Mouse (Mus musculus) midbrain, postnatal 0 days (tissue): ENCODE measurements around the gene St3gal2. TPM values are rescaled to one million over a fixed set of nuclear protein-coding genes. Genes with fewer than 3 reads are reported as not detected.

Source experiments
- ATAC-seq: fragments of 200-750 bp; cut with Nextera tagmentation; 2 replicates; pipeline ENCODE4 v1.8.0; 2017; ENCODE audit warnings: moderate number of reproducible peaks, mild to moderate bottlenecking, moderate TSS enrichment, moderate library complexity; ENCODE audit not compliant: low FRiP score
- DNase-seq: peaks from one replicate; pipeline ENCODE4 v3.0.0-alpha.2; 2015; ENCODE audit warnings: low spot score
- H3K27ac ChIP-seq: fragments of 300-500 bp; sonication (generic); 2 replicates; pipeline ENCODE4 v1.5.1; 2014; ENCODE audit warnings: low read depth, mild to moderate bottlenecking, low read length, mixed read lengths
- H3K27me3 ChIP-seq: fragments of 300-500 bp; sonication (generic); 2 replicates; pipeline ENCODE4 v1.6.1; 2014; ENCODE audit warnings: low read length, control low read depth, mixed read lengths; ENCODE audit not compliant: insufficient read depth
- H3K36me3 ChIP-seq: fragments of 300-500 bp; sonication (generic); 2 replicates; pipeline ENCODE4 v1.6.1; 2014; ENCODE audit warnings: low read length, control low read depth, mixed read lengths; ENCODE audit not compliant: insufficient read depth
- H3K4me1 ChIP-seq: fragments of 300-500 bp; sonication (generic); 2 replicates; pipeline ENCODE4 v1.6.1; 2014; ENCODE audit warnings: mild to moderate bottlenecking, control low read depth, antibody characterized with exemption, low read length, mixed read lengths; ENCODE audit not compliant: insufficient read depth
- H3K4me2 ChIP-seq: fragments of 300-500 bp; sonication (generic); 2 replicates; pipeline ENCODE4 v1.6.1; 2014; ENCODE audit warnings: low read depth, mild to moderate bottlenecking, low read length, mixed read lengths; ENCODE audit not compliant: poor library complexity, severe bottlenecking
- H3K4me3 ChIP-seq: fragments of 300-500 bp; sonication (generic); 2 replicates; pipeline ENCODE4 v1.5.1; 2014; ENCODE audit warnings: low read depth, mild to moderate bottlenecking, low read length, moderate library complexity
- H3K9ac ChIP-seq: fragments of 300-500 bp; sonication (generic); replicated peaks from 2 replicates; pipeline ENCODE4 v1.6.1; 2014; ENCODE audit warnings: mild to moderate bottlenecking, low read length, moderate library complexity, mixed read lengths; ENCODE audit not compliant: poor library complexity, severe bottlenecking
- H3K9me3 ChIP-seq: fragments of 300-500 bp; sonication (generic); 2 replicates; pipeline ENCODE4 v1.6.1; 2016; ENCODE audit warnings: low read length, control low read depth
- CTCF ChIP-seq: IDR thresholded peaks from 2 replicates; pipeline ENCODE4 v1.5.1; 2016; ENCODE audit warnings: antibody characterized with exemption, mild to moderate bottlenecking
- WGBS: fragments of 180-500 bp; shearing (Covaris S2); extraction: QIAGEN DNeasy Blood & Tissue Kit; methylation state at CpG from one replicate; pipeline ENCODE4 v1.1.7; 2014; 5-methylcytosine and 5-hydroxymethylcytosine counted together
- polyA plus RNA-seq: library from polyadenylated mRNA; unstranded; fragments of >200 nt; fragmentation: Nextera tagmentation; extraction: Ambion mirVana; gene quantifications from 2 replicates; pipeline ENCODE4 v1.2.1, GENCODE M21; 2015
- total RNA-seq: library from RNA; depleted of rRNA; stranded (reverse); fragments of >200 nt; gene quantifications from 2 replicates; pipeline ENCODE4 v1.2.3, GENCODE M21; 2014

The St3gal2 gene
- total and polyA plus RNA-seq, 2 experiments from 2014 or later: 21.3 to 45.7 TPM

DNA sequence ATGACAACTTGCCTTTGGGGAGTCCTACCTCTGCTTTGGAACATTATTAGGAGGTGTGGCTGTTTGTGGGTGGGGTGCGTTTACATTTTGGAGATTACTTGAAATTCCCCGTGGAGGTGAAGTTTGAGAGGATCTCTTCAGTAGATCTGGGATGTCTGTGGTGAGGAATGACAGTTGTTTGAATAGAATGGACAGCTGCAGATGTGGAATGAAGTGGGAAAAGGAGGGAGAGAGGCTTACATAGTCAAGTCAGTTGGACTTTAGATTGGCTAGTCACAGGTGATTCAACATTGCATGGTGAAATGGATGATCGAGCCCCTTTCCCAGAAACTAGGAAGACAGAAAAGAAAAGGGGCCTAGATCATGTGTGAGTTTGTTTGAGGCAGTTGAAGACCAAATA lies 12.7 kb downstream of the St3gal2 start:
- no peak overlapping the region for H3K9ac ChIP-seq
- DNase-seq (no peak), ATAC-seq (no peak)
- no peaks in the 10 kb centered on the region for H3K4me1 ChIP-seq
- 83% methylated on average over 3 of the region's 3 CpGs for WGBS
- H3K36me3 ChIP-seq: 0 out of 2 replicates have a peak, but pooled peaks cover 2% of the 10 kb centered on the region
- no peaks in the 10 kb centered on the region for H3K9me3 ChIP-seq
- TF ChIP-seq CTCF: no peak
- H3K4me2 ChIP-seq: no peak overlapping the region
- no peak overlapping the region for H3K27ac ChIP-seq
- no peak overlapping the region for H3K4me3 ChIP-seq
- no peaks in the 10 kb centered on the region for H3K27me3 ChIP-seq

DNA sequence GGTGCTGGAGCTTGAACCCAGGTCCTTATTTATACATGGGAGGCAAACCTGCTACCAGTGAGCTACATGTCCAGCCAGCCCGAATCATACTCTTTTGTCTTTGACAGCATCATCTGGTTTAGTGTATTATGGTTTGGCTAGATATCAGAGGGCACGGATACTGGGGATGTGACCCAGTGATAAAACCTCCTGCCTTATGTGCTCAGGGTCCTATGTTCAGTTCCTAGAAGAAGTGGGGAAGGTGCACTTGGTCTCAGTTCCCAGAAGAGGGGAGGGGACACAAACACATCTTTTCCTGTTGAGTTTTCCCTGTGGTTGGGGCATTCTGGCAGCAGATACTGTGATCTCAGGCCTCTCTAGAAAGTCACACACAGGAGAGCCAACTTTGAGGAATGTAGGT lies 13.6 kb downstream of the St3gal2 start:
- 0 out of 2 replicates have a peak, but pooled peaks cover 2% of the 10 kb centered on the region for H3K36me3 ChIP-seq
- H3K27ac ChIP-seq: no peak overlapping the region
- H3K27me3 ChIP-seq: no peaks in the 10 kb centered on the region
- H3K9me3 ChIP-seq: no peaks in the 10 kb centered on the region
- DNase-seq: no peak
- no peak overlapping the region for H3K4me3 ChIP-seq
- H3K4me1 ChIP-seq: no peaks in the 10 kb centered on the region
- no peak overlapping the region for H3K9ac ChIP-seq
- 96% methylated on average over 2 of the region's 2 CpGs for WGBS
- H3K4me2 ChIP-seq: no peak overlapping the region
- no peak for ATAC-seq
- no peak for TF ChIP-seq CTCF

GRCm38 (mm10) chr8:110936217-110936616 lies 16.5 kb downstream of the St3gal2 start:
- no peak overlapping the region for H3K4me3 ChIP-seq
- no peak for TF ChIP-seq CTCF
- no peaks in the 10 kb centered on the region for H3K4me1 ChIP-seq
- H3K27me3 ChIP-seq: no peaks in the 10 kb centered on the region
- no peak overlapping the region for H3K9ac ChIP-seq
- ATAC-seq (no peak), DNase-seq (no peak)
- H3K9me3 ChIP-seq: no peaks in the 10 kb centered on the region
- no peak overlapping the region for H3K4me2 ChIP-seq
- 92% methylated on average over 12 of the region's 12 CpGs for WGBS
- 0 out of 2 replicates have a peak, but pooled peaks cover 2% of the 10 kb centered on the region for H3K36me3 ChIP-seq
- H3K27ac ChIP-seq: no peak overlapping the region

DNA sequence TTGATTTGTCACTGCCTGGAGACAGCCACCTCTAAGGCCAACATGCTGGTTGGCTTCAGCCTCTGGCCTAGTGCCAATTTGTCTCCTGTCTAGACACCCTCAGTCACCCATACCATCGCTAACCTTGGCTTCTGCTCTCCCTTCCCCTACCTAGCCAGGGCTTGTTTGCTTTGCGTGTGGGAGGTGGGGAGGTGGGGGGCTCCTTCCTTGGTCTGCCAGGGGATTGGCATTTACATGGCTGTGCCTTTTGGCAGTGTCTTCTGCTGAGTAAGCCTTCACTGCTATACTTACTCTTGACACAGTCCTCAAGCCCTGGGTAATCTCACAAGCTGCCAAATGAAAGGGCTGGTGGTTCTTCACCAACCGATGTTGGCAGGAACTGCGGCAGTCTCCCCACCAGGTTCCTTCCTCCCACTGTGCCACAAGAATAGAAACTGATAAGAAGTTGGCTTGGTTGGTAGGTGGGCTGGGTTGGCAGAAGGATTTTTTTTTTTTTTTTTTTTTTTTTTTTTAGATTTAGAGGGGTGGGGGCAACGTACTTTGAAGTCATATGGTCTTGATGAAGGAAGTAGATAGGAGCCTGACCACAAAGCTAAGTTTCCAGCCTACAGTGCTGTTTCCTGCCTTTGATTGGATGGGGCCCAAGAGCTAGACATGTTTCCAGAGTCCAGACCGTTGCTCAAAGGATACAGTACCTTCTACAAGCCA lies 19.3 kb downstream of the St3gal2 start:
- ATAC-seq (no peak), DNase-seq (peak; percentile 48)
- 67% methylated on average over 6 of the region's 6 CpGs for WGBS
- no peak overlapping the region for H3K27ac ChIP-seq
- H3K4me3 ChIP-seq: no peak overlapping the region
- H3K27me3 ChIP-seq: no peaks in the 10 kb centered on the region
- no peaks in the 10 kb centered on the region for H3K9me3 ChIP-seq
- H3K9ac ChIP-seq: no peak overlapping the region
- TF ChIP-seq CTCF: no peak
- H3K4me2 ChIP-seq: no peak overlapping the region
- no peaks in the 10 kb centered on the region for H3K4me1 ChIP-seq
- peaks cover 3% of the 10 kb centered on the region; the same call in 1 of the 2 replicates for H3K36me3 ChIP-seq

- no peaks in the 10 kb centered on the region for H3K9me3 ChIP-seq
- peaks cover 3% of the 10 kb centered on the region; the same call in 1 of the 2 replicates for H3K36me3 ChIP-seq
- no peak overlapping the region for H3K4me2 ChIP-seq
- H3K27ac ChIP-seq: no peak overlapping the region; the same call in 1 of the 2 replicates
- ATAC-seq (no peak), DNase-seq (no peak)
- TF ChIP-seq CTCF: no peak
- WGBS: 84% methylated on average over 15 of the region's 15 CpGs
- no peak overlapping the region for H3K9ac ChIP-seq
- no peaks in the 10 kb centered on the region for H3K4me1 ChIP-seq
- H3K27me3 ChIP-seq: no peaks in the 10 kb centered on the region
- H3K4me3 ChIP-seq: no peak overlapping the region
Measured at GRCm38 (mm10) chr8:110940682-110941452, 21.1 kb downstream of the St3gal2 start.

DNA sequence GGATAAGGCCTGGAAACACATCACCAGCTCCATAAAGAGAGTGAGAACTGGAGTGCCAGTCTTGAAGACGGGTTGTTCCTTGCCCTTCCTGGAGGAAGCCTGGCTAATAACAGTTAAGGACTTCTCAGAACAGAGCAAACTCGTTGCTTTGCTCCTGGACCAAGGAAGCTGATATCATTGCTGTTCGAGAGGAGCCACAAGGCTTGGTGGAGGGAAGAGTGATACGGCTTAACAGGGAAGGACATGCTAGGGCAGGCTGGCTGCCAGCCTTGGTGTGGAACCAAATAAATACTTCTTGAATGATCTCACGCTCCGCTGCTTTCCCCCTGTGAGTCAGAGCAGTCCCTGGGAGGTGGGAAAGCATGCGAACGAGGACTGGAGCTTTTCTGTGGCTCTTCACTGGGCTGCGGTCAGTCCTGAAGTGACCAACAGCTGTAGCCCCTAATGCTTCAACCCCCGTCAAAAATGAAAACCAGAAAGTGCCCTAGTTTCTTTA lies 21.8 kb downstream of the St3gal2 start:
- no peaks in the 10 kb centered on the region for H3K27me3 ChIP-seq
- DNase-seq (peak; percentile 75), ATAC-seq (no peak)
- no peak overlapping the region for H3K4me2 ChIP-seq
- H3K27ac ChIP-seq: no peak overlapping the region
- H3K9me3 ChIP-seq: no peaks in the 10 kb centered on the region
- WGBS: 48% methylated on average over 10 of the region's 10 CpGs
- no peak for TF ChIP-seq CTCF
- H3K4me1 ChIP-seq: no peaks in the 10 kb centered on the region
- H3K9ac ChIP-seq: no peak overlapping the region
- peaks cover 3% of the 10 kb centered on the region; the same call in 1 of the 2 replicates for H3K36me3 ChIP-seq
- no peak overlapping the region for H3K4me3 ChIP-seq
